Mouse (Mus musculus): ENCODE measurements around the gene Cd80.

The Cd80 gene

GRCm38 (mm10) chr16:38536544-38537146 is 81.3 kb downstream of the Cd80 start:
- DNase-seq = peak; percentile 75

- no peak for DNase-seq
Observed at GRCm38 (mm10) chr16:38538716-38539380, 83.5 kb downstream of the Cd80 start.

Data from layer of hippocampus, adult 9-11 months (tissue).